Mouse (Mus musculus) c-Kit-negative CD71-positive TER-119-positive erythroid progenitor cells, embryonic 14.5 days (primary cell): ENCODE results near the gene Cdk5.

Experiments
- DNase-seq: peaks from one replicate; pipeline ENCODE4 v3.0.0-alpha.2; 2013; ENCODE audit warnings: low read depth, low spot score

Gene Cdk5

GRCm38 (mm10) chr5:24378700-24379099, 44.6 kb downstream of the Cdk5 start:
- DNase-seq: no peak

- no peak for DNase-seq
Measured at GRCm38 (mm10) chr5:24374666-24375328, 48.5 kb downstream of the Cdk5 start.

- DNase-seq: no peak
Measured at GRCm38 (mm10) chr5:24374216-24374615, 49.1 kb downstream of the Cdk5 start.

- DNase-seq: no peak
Measured at GRCm38 (mm10) chr5:24373807-24374206, 49.5 kb downstream of the Cdk5 start.

GRCm38 (mm10) chr5:24369767-24370166, 53.6 kb downstream of the Cdk5 start:
- DNase-seq: no peak
